Mouse (Mus musculus) liver, embryonic 16.5 days (tissue): ENCODE measurements around the gene Tnfrsf18. TPM values are rescaled to one million over a fixed set of nuclear protein-coding genes. Genes with fewer than 3 reads are reported as not detected.

Experiments
- ATAC-seq: fragments of 200-750 bp; cut with Nextera tagmentation; 2 replicates; pipeline ENCODE4 v1.8.0; 2017; ENCODE audit warnings: low read depth, mild to moderate bottlenecking, moderate number of reproducible peaks, moderate library complexity
- H3K27ac ChIP-seq: fragments of 300-500 bp; sonication (generic); 2 replicates; pipeline ENCODE4 v1.5.1; 2014; ENCODE audit warnings: mild to moderate bottlenecking, low read length
- H3K27me3 ChIP-seq: fragments of 300-500 bp; sonication (generic); 2 replicates; pipeline ENCODE4 v1.6.1; 2014; ENCODE audit warnings: low read depth, low read length, mixed read lengths; ENCODE audit not compliant: control insufficient read depth, insufficient read depth
- H3K36me3 ChIP-seq: fragments of 300-500 bp; sonication (generic); 2 replicates; pipeline ENCODE4 v1.6.1; 2014; ENCODE audit warnings: mild to moderate bottlenecking; ENCODE audit not compliant: control insufficient read depth, insufficient read depth
- H3K4me1 ChIP-seq: fragments of 300-500 bp; sonication (generic); 2 replicates; pipeline ENCODE4 v1.6.1; 2014; ENCODE audit warnings: low read depth, low read length, mixed read lengths; ENCODE audit not compliant: control insufficient read depth
- H3K4me2 ChIP-seq: fragments of 300-500 bp; sonication (generic); 2 replicates; pipeline ENCODE4 v1.6.1; 2014; ENCODE audit warnings: low read depth, low read length, mixed read lengths
- H3K4me3 ChIP-seq: fragments of 300-500 bp; sonication (generic); 2 replicates; pipeline ENCODE4 v1.5.1; 2014; ENCODE audit warnings: low read depth, mild to moderate bottlenecking, low read length
- H3K9ac ChIP-seq: fragments of 300-500 bp; sonication (generic); 2 replicates; pipeline ENCODE4 v1.6.1; 2014; ENCODE audit warnings: low read depth, low read length
- H3K9me3 ChIP-seq: fragments of 300-500 bp; sonication (generic); replicated peaks from 2 replicates; pipeline ENCODE4 v1.6.1; 2016; ENCODE audit warnings: low read length; ENCODE audit not compliant: control insufficient read depth
- WGBS: fragments of 180-500 bp; shearing (Covaris S2); extraction: QIAGEN DNeasy Blood & Tissue Kit; methylation state at CpG from one replicate; pipeline ENCODE4 v1.1.7; 2014; ENCODE audit not compliant: insufficient replicate concordance; 5-methylcytosine and 5-hydroxymethylcytosine counted together
- polyA plus RNA-seq: library from polyadenylated mRNA; unstranded; fragments of >200 nt; fragmentation: Nextera tagmentation; extraction: Ambion mirVana; gene quantifications from 2 replicates; pipeline ENCODE4 v1.2.1, GENCODE M21; 2015

Gene Tnfrsf18
- polyA plus RNA-seq, 1 experiment from 2014 or later: 0.68 TPM

- Histone ChIP-seq H3K9ac (no peak overlapping the region), H3K36me3 (no peaks in the 10 kb centered on the region), H3K27ac (no peak overlapping the region), H3K9me3 (no peaks in the 10 kb centered on the region), H3K27me3 (no peaks in the 10 kb centered on the region), H3K4me1 (peaks cover 11% of the 10 kb centered on the region; the same call in 1 of the 2 replicates), H3K4me3 (no peak overlapping the region), H3K4me2 (no peak overlapping the region)
- ATAC-seq: no peak
- WGBS: 68% methylated on average over 7 of the region's 7 CpGs
Observed at GRCm38 (mm10) chr4:156028580-156028979, 2.6 kb downstream of the Tnfrsf18 start.

GRCm38 (mm10) chr4:156030651-156031118, 4.7 kb downstream of the Tnfrsf18 start:
- H3K36me3 ChIP-seq: no peaks in the 10 kb centered on the region
- peak overlapping the region; percentile 35; the same call in 1 of the 2 replicates for H3K9ac ChIP-seq
- H3K4me3 ChIP-seq: peak overlapping the region; percentile 55
- H3K4me2 ChIP-seq: peak overlapping the region; percentile 52
- peaks cover 11% of the 10 kb centered on the region; the same call in 1 of the 2 replicates for H3K4me1 ChIP-seq
- 52% methylated on average over 9 of the region's 9 CpGs for WGBS
- no peak for ATAC-seq
- H3K27me3 ChIP-seq: peaks cover 16% of the 10 kb centered on the region
- no peaks in the 10 kb centered on the region for H3K9me3 ChIP-seq
- H3K27ac ChIP-seq: no peak overlapping the region

GRCm38 (mm10) chr4:156031255-156031592, 5.3 kb downstream of the Tnfrsf18 start:
- Histone ChIP-seq H3K4me2 (peak overlapping the region; percentile 52), H3K27ac (peak overlapping the region; percentile 68), H3K27me3 (peaks cover 21% of the 10 kb centered on the region), H3K4me3 (peak overlapping the region; percentile 55), H3K9ac (peak overlapping the region; percentile 35; the same call in 1 of the 2 replicates), H3K4me1 (peaks cover 7% of the 10 kb centered on the region; the same call in 1 of the 2 replicates), H3K36me3 (no peaks in the 10 kb centered on the region), H3K9me3 (no peaks in the 10 kb centered on the region)
- WGBS: 14% methylated on average over 7 of the region's 7 CpGs
- ATAC-seq: peak; percentile 22

- Histone ChIP-seq H3K36me3 (no peaks in the 10 kb centered on the region), H3K4me1 (peaks cover 5% of the 10 kb centered on the region; the same call in 1 of the 2 replicates), H3K27me3 (peaks cover 22% of the 10 kb centered on the region), H3K4me3 (peak overlapping the region; percentile 55), H3K27ac (peak overlapping the region; percentile 68), H3K9me3 (no peaks in the 10 kb centered on the region), H3K4me2 (peak overlapping the region; percentile 52), H3K9ac (peak overlapping the region; percentile 35; the same call in 1 of the 2 replicates)
- 4% methylated on average over 24 of the region's 24 CpGs for WGBS
- ATAC-seq: peak; percentile 75
Observed at GRCm38 (mm10) chr4:156031593-156032391, 5.8 kb downstream of the Tnfrsf18 start.

GRCm38 (mm10) chr4:156032856-156033255, 6.9 kb downstream of the Tnfrsf18 start:
- peaks cover 22% of the 10 kb centered on the region for H3K27me3 ChIP-seq
- no peak overlapping the region for H3K9ac ChIP-seq
- no peaks in the 10 kb centered on the region for H3K9me3 ChIP-seq
- no peak overlapping the region for H3K27ac ChIP-seq
- H3K4me2 ChIP-seq: no peak overlapping the region
- H3K4me1 ChIP-seq: peaks cover 5% of the 10 kb centered on the region; the same call in 1 of the 2 replicates
- WGBS: 48% methylated on average over 4 of the region's 4 CpGs
- ATAC-seq: no peak
- H3K4me3 ChIP-seq: no peak overlapping the region
- H3K36me3 ChIP-seq: no peaks in the 10 kb centered on the region

- Histone ChIP-seq H3K27me3 (peaks cover 22% of the 10 kb centered on the region), H3K4me2 (no peak overlapping the region), H3K4me1 (peaks cover 5% of the 10 kb centered on the region; the same call in 1 of the 2 replicates), H3K9ac (no peak overlapping the region), H3K27ac (no peak overlapping the region), H3K36me3 (no peaks in the 10 kb centered on the region), H3K9me3 (no peaks in the 10 kb centered on the region), H3K4me3 (no peak overlapping the region)
- 24% methylated on average over 6 of the region's 6 CpGs for WGBS
- ATAC-seq: no peak
Observed at GRCm38 (mm10) chr4:156033476-156034119, 7.6 kb downstream of the Tnfrsf18 start.

GRCm38 (mm10) chr4:156034301-156034700, 8.3 kb downstream of the Tnfrsf18 start:
- no peak overlapping the region for H3K4me2 ChIP-seq
- H3K9ac ChIP-seq: no peak overlapping the region
- peaks cover 5% of the 10 kb centered on the region; the same call in 1 of the 2 replicates for H3K4me1 ChIP-seq
- H3K27ac ChIP-seq: no peak overlapping the region
- H3K27me3 ChIP-seq: peaks cover 22% of the 10 kb centered on the region
- no peak overlapping the region for H3K4me3 ChIP-seq
- no peaks in the 10 kb centered on the region for H3K36me3 ChIP-seq
- ATAC-seq: no peak
- no peaks in the 10 kb centered on the region for H3K9me3 ChIP-seq
- 60% methylated on average over 4 of the region's 4 CpGs for WGBS

- peaks cover 5% of the 10 kb centered on the region; the same call in 1 of the 2 replicates for H3K4me1 ChIP-seq
- no peak overlapping the region for H3K9ac ChIP-seq
- H3K27me3 ChIP-seq: peaks cover 22% of the 10 kb centered on the region
- 11% methylated on average over 25 of the region's 25 CpGs for WGBS
- no peaks in the 10 kb centered on the region for H3K9me3 ChIP-seq
- no peak overlapping the region for H3K4me3 ChIP-seq
- H3K27ac ChIP-seq: no peak overlapping the region
- H3K4me2 ChIP-seq: no peak overlapping the region
- no peak for ATAC-seq
- no peaks in the 10 kb centered on the region for H3K36me3 ChIP-seq
Observed at GRCm38 (mm10) chr4:156034901-156035300, 8.9 kb downstream of the Tnfrsf18 start.

GRCm38 (mm10) chr4:156044754-156045153, 18.8 kb downstream of the Tnfrsf18 start:
- Histone ChIP-seq H3K4me2 (no peak overlapping the region), H3K27me3 (peaks cover 2% of the 10 kb centered on the region; the same call in 1 of the 2 replicates), H3K9ac (no peak overlapping the region), H3K4me3 (no peak overlapping the region), H3K9me3 (no peaks in the 10 kb centered on the region), H3K36me3 (no peaks in the 10 kb centered on the region), H3K4me1 (no peaks in the 10 kb centered on the region), H3K27ac (no peak overlapping the region)
- 39% methylated on average over 5 of the region's 5 CpGs for WGBS
- no peak for ATAC-seq
